20 mouse cellular contexts compared by ENCODE assay signal in genomic region chr4:46953021-46953420, GRCm38 (mm10). TPM values are rescaled to one million over a fixed set of nuclear protein-coding genes. Genes with fewer than 3 reads are reported as not detected.
DNase-seq lines count a peak whose midpoint lies in the region; ATAC-seq and TF ChIP-seq lines count a peak whose summit lies in the region.
"Had no signal": no experiment of that assay in that cellular context is flagged by ENCODE, and none has a peak within 500 bp of the region (broad histone marks: within the 10 kb centered on the region; RNA-seq: fewer than 3 reads in every experiment).

No protein-coding gene starts in this region.

- TF ChIP-seq CTCF in liver, adult 2 months (IDR thresholded peaks at IDR 0.05; ENCODE audit: low read depth, low read length), result no peak
- TF ChIP-seq CTCF in lung, postnatal 0 days (IDR thresholded peaks at IDR 0.05), result no peak

- no peaks in the 10 kb centered on the region for H3K4me1 ChIP-seq in kidney, embryonic 16.5 days (ENCODE audit: insufficient read depth, low read length)
- H3K4me1 ChIP-seq in liver, adult 2 months (ENCODE audit: control insufficient read depth, insufficient read depth, low read length), result peaks cover 23% of the 10 kb centered on the region
- no peaks in the 10 kb centered on the region for H3K4me1 ChIP-seq in liver, embryonic 11.5 days (replicated peaks; ENCODE audit: control insufficient read depth, insufficient read depth, low read length)
- H3K4me1 ChIP-seq in lung, postnatal 0 days (ENCODE audit: insufficient read depth, low read depth, low read length), result no peaks in the 10 kb centered on the region
- H3K4me1 ChIP-seq: embryonic facial prominence, embryonic 12.5 days; heart, embryonic 15.5 days had no signal

- H3K4me3 ChIP-seq in kidney, embryonic 16.5 days (ENCODE audit: low read length), result no peak overlapping the region
- H3K4me3 ChIP-seq in liver, adult 2 months (ENCODE audit: insufficient read depth, low read depth, low read length), result peak overlapping the region; percentile 2
- no peak overlapping the region for H3K4me3 ChIP-seq in liver, embryonic 11.5 days (ENCODE audit: low read depth, low read length)
- no peak overlapping the region for H3K4me3 ChIP-seq in lung, postnatal 0 days (ENCODE audit: low read depth, low read length)
- H3K4me3 ChIP-seq: embryonic facial prominence, embryonic 12.5 days; heart, adult 2 months; heart, embryonic 15.5 days; hindbrain, embryonic 10.5 days had no signal

- no peak overlapping the region for H3K9ac ChIP-seq in kidney, embryonic 16.5 days (replicated peaks; ENCODE audit: low read length)
- H3K9ac ChIP-seq in liver, adult 2 months (ENCODE audit: low read depth, low read length), result peak overlapping the region; percentile 61
- no peak overlapping the region for H3K9ac ChIP-seq in liver, embryonic 11.5 days (ENCODE audit: low read depth, low read length)
- H3K9ac ChIP-seq in lung, postnatal 0 days (replicated peaks; ENCODE audit: low read depth), result no peak overlapping the region
- H3K9ac ChIP-seq: embryonic facial prominence, embryonic 12.5 days; heart, embryonic 15.5 days had no signal

- 60% methylated on average over 7 of the region's 7 CpGs for WGBS in kidney, embryonic 16.5 days
- 35% methylated on average over 7 of the region's 7 CpGs for WGBS in liver, adult 2 months
- 84% methylated on average over 7 of the region's 7 CpGs for WGBS in liver, embryonic 11.5 days
- 87% methylated on average over 7 of the region's 7 CpGs for WGBS in lung, postnatal 0 days

- H3K4me2 ChIP-seq in kidney, embryonic 16.5 days (replicated peaks; ENCODE audit: low read depth, low read length), result no peak overlapping the region
- H3K4me2 ChIP-seq in liver, embryonic 11.5 days, result no peak overlapping the region
- H3K4me2 ChIP-seq in lung, postnatal 0 days (replicated peaks; ENCODE audit: low read depth, low read length), result no peak overlapping the region
- H3K4me2 ChIP-seq: embryonic facial prominence, embryonic 12.5 days; heart, embryonic 11.5 days; heart, embryonic 15.5 days had no signal

- H3K36me3 ChIP-seq in kidney, embryonic 16.5 days (ENCODE audit: insufficient read depth, low read length), result no peaks in the 10 kb centered on the region
- no peaks in the 10 kb centered on the region for H3K36me3 ChIP-seq in liver, adult 2 months (ENCODE audit: control insufficient read depth, insufficient read depth, low read length)
- H3K36me3 ChIP-seq in liver, embryonic 11.5 days (ENCODE audit: control insufficient read depth, insufficient read depth, low read length), result no peaks in the 10 kb centered on the region
- no peaks in the 10 kb centered on the region for H3K36me3 ChIP-seq in lung, postnatal 0 days (ENCODE audit: insufficient read depth, low read length)
- H3K36me3 ChIP-seq: embryonic facial prominence, embryonic 12.5 days; G1E; heart, embryonic 15.5 days; hindbrain, embryonic 10.5 days had no signal

- TF ChIP-seq EP300 in lung, postnatal 0 days (IDR thresholded peaks at IDR 0.05), result no peak

- no peak overlapping the region for H3K27ac ChIP-seq in kidney, embryonic 16.5 days (ENCODE audit: low read length)
- H3K27ac ChIP-seq in liver, adult 2 months (replicated peaks; ENCODE audit: insufficient read depth, low read depth, low read length), result peak overlapping the region; percentile 81
- no peak overlapping the region for H3K27ac ChIP-seq in liver, embryonic 11.5 days (ENCODE audit: low read depth, low read length)
- H3K27ac ChIP-seq in lung, postnatal 0 days (ENCODE audit: low read length), result no peak overlapping the region
- H3K27ac ChIP-seq: embryonic facial prominence, embryonic 12.5 days; heart, adult 2 months; heart, embryonic 15.5 days; hindbrain, embryonic 10.5 days had no signal

- H3K79me2 ChIP-seq in liver, adult 2 months (ENCODE audit: control insufficient read depth, insufficient read depth, low read length), result peaks cover 10% of the 10 kb centered on the region; the same call in 1 of the 2 replicates

- no peaks in the 10 kb centered on the region for H3K9me3 ChIP-seq in kidney, embryonic 16.5 days (ENCODE audit: low read length)
- H3K9me3 ChIP-seq in liver, embryonic 11.5 days (ENCODE audit: control insufficient read depth, low read length), result no peaks in the 10 kb centered on the region
- no peaks in the 10 kb centered on the region for H3K9me3 ChIP-seq in lung, postnatal 0 days (ENCODE audit: low read length)
- H3K9me3 ChIP-seq: embryonic facial prominence, embryonic 12.5 days; heart, embryonic 15.5 days; hindbrain, embryonic 10.5 days had no signal

- H3K27me3 ChIP-seq in kidney, embryonic 16.5 days (ENCODE audit: insufficient read depth, low read length), result no peaks in the 10 kb centered on the region
- H3K27me3 ChIP-seq in liver, adult 2 months (ENCODE audit: control insufficient read depth, insufficient read depth, low read length), result no peaks in the 10 kb centered on the region
- no peaks in the 10 kb centered on the region for H3K27me3 ChIP-seq in liver, embryonic 11.5 days (replicated peaks; ENCODE audit: control insufficient read depth, insufficient read depth, low read length)
- H3K27me3 ChIP-seq in lung, postnatal 0 days (replicated peaks; ENCODE audit: insufficient read depth, low read length), result no peaks in the 10 kb centered on the region
- H3K27me3 ChIP-seq: embryonic facial prominence, embryonic 12.5 days; heart, embryonic 15.5 days had no signal

- peak; percentile 52 for DNase-seq in kidney, adult 11 months
- peak; percentile 58 for DNase-seq in liver, adult 2 months (ENCODE audit: extremely low read depth, low read depth, low spot score)
- no peak for DNase-seq in liver, embryonic 11.5 days (ENCODE audit: low spot score)
- DNase-seq in kidney, postnatal 14 days, result peak; percentile 11
- DNase-seq in adipocyte (ENCODE audit: low spot score), result no peak
- DNase-seq in lung, postnatal 0 days (ENCODE audit: low spot score), result no peak
- DNase-seq: adrenal gland, postnatal 14 days; B cell, adult 2 months; cerebellum, adult 11-12 months; cerebellum, adult 9-10 months; cerebellum, postnatal 25 days; gastrocnemius, postnatal 14 days; heart, adult 2 months had no signal

- TF ChIP-seq POLR2A in liver, adult 2 months (IDR thresholded peaks at IDR 0.05; ENCODE audit: extremely low read depth, insufficient read depth, low read length), result no peak

- ATAC-seq in kidney, embryonic 16.5 days (ENCODE audit: low FRiP score, low TSS enrichment), result no peak; the same call in 1 of the 2 replicates
- ATAC-seq in liver, embryonic 11.5 days (replicated peaks; ENCODE audit: low FRiP score), result no peak
- ATAC-seq in lung, postnatal 0 days, result no peak
- ATAC-seq: CD4-positive, CD25-positive, alpha-beta regulatory T cell, adult 4 months had no signal

RNA-seq across cellular contexts. Expression of gene Gabbr2, which starts 38.7 kb away (rescaled TPM):
- polyA plus RNA-seq in kidney, embryonic 16.5 days (2015; fragmentation: Nextera tagmentation; extraction: Ambion mirVana), result 0.11 and 0.13 TPM in 2 replicates
- 7.7 and 14.2 TPM in 2 replicates for total RNA-seq in liver, adult 2 months (2014; rRNA removed)
- polyA plus RNA-seq in liver, adult 2 months (2012; rRNA removed), result 10.9 and 15.0 TPM in 2 replicates
- polyA plus RNA-seq in liver, embryonic 11.5 days (2014; fragmentation: Nextera tagmentation; extraction: Ambion mirVana), result 0.09 and 0.19 TPM in 2 replicates
- 0.02 TPM in 1 of 2 replicates, not detected in the other for polyA plus RNA-seq in lung, postnatal 0 days (2015; fragmentation: Nextera tagmentation; extraction: Ambion mirVana)
- polyA plus RNA-seq: G1E had no signal

Comparison
In these comparisons a context has a peak if more than half of its experiments do, and no peak if none do; other contexts are left out.
1. DNase-seq: peak in kidney, adult 11 months (single experiment), liver, adult 2 months (single experiment) and kidney, postnatal 14 days (single experiment); none in liver, embryonic 11.5 days (single experiment), adipocyte (single experiment) and lung, postnatal 0 days (single experiment).
2. RNA of gene Gabbr2, which starts 38.7 kb away (polyA plus RNA-seq): 10.9 to 15.0 TPM in liver, adult 2 months; 0.09 to 0.19 TPM in liver, embryonic 11.5 days, 0.11 to 0.13 TPM in kidney, embryonic 16.5 days and 0.02 TPM in lung, postnatal 0 days; every median in the first group is over 10 times any median in the second.